ENCODE assay signal across 8 mouse cellular contexts in genomic region chr15:82236565-82236964, GRCm38 (mm10). TPM values are rescaled to one million over a fixed set of nuclear protein-coding genes. Genes with fewer than 3 reads are reported as not detected.
A peak's percentile ranks its signal among the peaks of the same experiment; 100 is the strongest.
DNase-seq lines count a peak whose midpoint lies in the region; ATAC-seq and TF ChIP-seq lines count a peak whose summit lies in the region.

No protein-coding gene starts in this region.

- peak; percentile 49; the same call in 1 of the 2 replicates for ATAC-seq in heart, embryonic 12.5 days (ENCODE audit: insufficient number of reproducible peaks, low FRiP score)
- ATAC-seq in kidney, postnatal 0 days (replicated peaks; ENCODE audit: low FRiP score, low read depth), result peak; percentile 61

- H3K4me3 ChIP-seq in bone marrow, adult 2 months (replicated peaks; ENCODE audit: control insufficient read depth, low read depth, low read length), result no peak overlapping the region
- H3K4me3 ChIP-seq in embryonic fibroblast, embryonic 13.5 days (ENCODE audit: insufficient read depth, low read length), result no peak overlapping the region
- no peak overlapping the region for H3K4me3 ChIP-seq in heart, embryonic 12.5 days
- no peak overlapping the region for H3K4me3 ChIP-seq in kidney, postnatal 0 days (replicated peaks; ENCODE audit: low read depth, low read length)
- H3K4me3 ChIP-seq in liver, adult 2 months (ENCODE audit: insufficient read depth, low read depth, low read length), result no peak overlapping the region

- TF ChIP-seq CTCF in bone marrow, adult 2 months (IDR thresholded peaks at IDR 0.05; ENCODE audit: control insufficient read depth, insufficient read depth, low read length), result peak; percentile 96
- peak; percentile 90 for TF ChIP-seq CTCF in embryonic fibroblast, embryonic 13.5 days (IDR thresholded peaks at IDR 0.05; ENCODE audit: borderline replicate concordance, insufficient read depth, low read length)
- TF ChIP-seq CTCF in kidney, postnatal 0 days (IDR thresholded peaks at IDR 0.05; ENCODE audit: low read depth), result peak; percentile 98
- peak; percentile 99 for TF ChIP-seq CTCF in liver, adult 2 months (IDR thresholded peaks at IDR 0.05; ENCODE audit: low read depth, low read length)

- no peak overlapping the region for H3K4me2 ChIP-seq in heart, embryonic 12.5 days
- no peak overlapping the region for H3K4me2 ChIP-seq in kidney, postnatal 0 days (ENCODE audit: low read length)

- TF ChIP-seq POLR2A in bone marrow, adult 2 months (IDR thresholded peaks at IDR 0.05; ENCODE audit: borderline replicate concordance, control insufficient read depth, low read depth, low read length), result no peak
- no peak for TF ChIP-seq POLR2A in embryonic fibroblast, embryonic 13.5 days (IDR thresholded peaks at IDR 0.05; ENCODE audit: low read depth, low read length)
- TF ChIP-seq POLR2A in liver, adult 2 months (IDR thresholded peaks at IDR 0.05; ENCODE audit: extremely low read depth, insufficient read depth, low read length), result no peak

- H3K27me3 ChIP-seq in heart, embryonic 12.5 days (replicated peaks), result 0 out of 2 replicates have a peak, but pooled peaks cover 8% of the 10 kb centered on the region
- no peaks in the 10 kb centered on the region for H3K27me3 ChIP-seq in kidney, postnatal 0 days (ENCODE audit: insufficient read depth, low read length)
- H3K27me3 ChIP-seq in liver, adult 2 months (ENCODE audit: control insufficient read depth, insufficient read depth, low read length), result no peaks in the 10 kb centered on the region

- H3K36me3 ChIP-seq in heart, embryonic 12.5 days, result peaks cover 10% of the 10 kb centered on the region
- no peaks in the 10 kb centered on the region; the same call in 1 of the 2 replicates for H3K36me3 ChIP-seq in kidney, postnatal 0 days (ENCODE audit: insufficient read depth, low read length)
- H3K36me3 ChIP-seq in liver, adult 2 months (ENCODE audit: control insufficient read depth, insufficient read depth, low read length), result no peaks in the 10 kb centered on the region

- no peak overlapping the region for H3K9ac ChIP-seq in heart, embryonic 12.5 days
- no peak overlapping the region for H3K9ac ChIP-seq in kidney, postnatal 0 days (ENCODE audit: low read depth, low read length)
- no peak overlapping the region for H3K9ac ChIP-seq in liver, adult 2 months (ENCODE audit: low read depth, low read length)

- 29% methylated on average over 5 of the region's 5 CpGs for WGBS in bone marrow, adult 2 months
- 16% methylated on average over 5 of the region's 5 CpGs for WGBS in heart, embryonic 12.5 days
- 22% methylated on average over 5 of the region's 5 CpGs for WGBS in kidney, postnatal 0 days
- WGBS in liver, adult 2 months, result 12% methylated on average over 5 of the region's 5 CpGs

- H3K9me3 ChIP-seq in heart, embryonic 12.5 days (replicated peaks), result no peaks in the 10 kb centered on the region
- no peaks in the 10 kb centered on the region for H3K9me3 ChIP-seq in kidney, postnatal 0 days (replicated peaks; ENCODE audit: low read length)

- DNase-seq in B cell, adult 2 months, result peak; percentile 96
- DNase-seq in kidney, postnatal 0 days (ENCODE audit: low spot score), result peak; percentile 84
- DNase-seq in liver, adult 2 months (ENCODE audit: extremely low read depth, low read depth, low spot score), result peak; percentile 44
- peak; percentile 91 for DNase-seq in naive thymus-derived CD4-positive, alpha-beta T cell, adult 2 months (ENCODE audit: low read depth)
- DNase-seq in spleen, postnatal 4 days (ENCODE audit: low spot score in 2 of 2), result peak; percentile 85 to 94

- H3K4me1 ChIP-seq in bone marrow, adult 2 months (ENCODE audit: control insufficient read depth, insufficient read depth, low read length), result peaks cover 2% of the 10 kb centered on the region; the same call in 1 of the 2 replicates
- H3K4me1 ChIP-seq in embryonic fibroblast, embryonic 13.5 days (ENCODE audit: control insufficient read depth, insufficient read depth, low read length), result no peaks in the 10 kb centered on the region
- peaks cover 11% of the 10 kb centered on the region; the same call in 1 of the 2 replicates for H3K4me1 ChIP-seq in heart, embryonic 12.5 days (replicated peaks)
- no peaks in the 10 kb centered on the region; the same call in 1 of the 2 replicates for H3K4me1 ChIP-seq in kidney, postnatal 0 days (replicated peaks; ENCODE audit: insufficient read depth, low read length)
- H3K4me1 ChIP-seq in liver, adult 2 months (ENCODE audit: control insufficient read depth, insufficient read depth, low read length), result peaks cover 3% of the 10 kb centered on the region

- H3K27ac ChIP-seq in bone marrow, adult 2 months (ENCODE audit: control insufficient read depth, insufficient read depth, low read depth, low read length, poor library complexity), result no peak overlapping the region
- no peak overlapping the region for H3K27ac ChIP-seq in embryonic fibroblast, embryonic 13.5 days (ENCODE audit: insufficient read depth, low read length)
- no peak overlapping the region for H3K27ac ChIP-seq in heart, embryonic 12.5 days (ENCODE audit: poor library complexity, severe bottlenecking)
- no peak overlapping the region for H3K27ac ChIP-seq in kidney, postnatal 0 days
- no peak overlapping the region for H3K27ac ChIP-seq in liver, adult 2 months (replicated peaks; ENCODE audit: insufficient read depth, low read depth, low read length)

- no peaks in the 10 kb centered on the region for H3K79me2 ChIP-seq in liver, adult 2 months (ENCODE audit: control insufficient read depth, insufficient read depth, low read length)

RNA-seq across cellular contexts. Expression of gene Cenpm, which starts 8.0 kb away (rescaled TPM):
- polyA plus RNA-seq in bone marrow, adult 2 months (2011; ENCODE audit: insufficient read depth, insufficient read length, low replicate concordance, missing spikeins), result 19.5 and 21.2 TPM in 2 replicates
- polyA plus RNA-seq in embryonic fibroblast, embryonic 13.5 days (2011; ENCODE audit: insufficient read length, low read depth, missing spikeins), result 13.1 and 16.1 TPM in 2 replicates
- polyA plus RNA-seq in heart, embryonic 12.5 days (2016; fragmentation: Nextera tagmentation; extraction: Ambion mirVana), result 57.9 and 67.0 TPM in 2 replicates
- 45.0 and 46.4 TPM in 2 replicates for polyA plus RNA-seq in kidney, postnatal 0 days (2015; fragmentation: Nextera tagmentation; extraction: Ambion mirVana)
- total RNA-seq in liver, adult 2 months (2014; rRNA removed), result 3.0 and 3.7 TPM in 2 replicates
- 11.5 and 17.4 TPM in 2 replicates for polyA plus RNA-seq in liver, adult 2 months (2012; rRNA removed)

RNA-seq across cellular contexts. Expression of gene Tnfrsf13c, which starts 12.4 kb away (rescaled TPM):
- polyA plus RNA-seq in bone marrow, adult 2 months (2011; ENCODE audit: insufficient read depth, insufficient read length, low replicate concordance, missing spikeins), result 12.1 and 24.9 TPM in 2 replicates
- polyA plus RNA-seq in embryonic fibroblast, embryonic 13.5 days (2011; ENCODE audit: insufficient read length, low read depth, missing spikeins), result not detected in 2 replicates
- polyA plus RNA-seq in heart, embryonic 12.5 days (2016; fragmentation: Nextera tagmentation; extraction: Ambion mirVana), result 0.09 TPM in 1 of 2 replicates, not detected in the other
- polyA plus RNA-seq in kidney, postnatal 0 days (2015; fragmentation: Nextera tagmentation; extraction: Ambion mirVana), result 0.09 TPM in 1 of 2 replicates, not detected in the other
- 0.28 and 0.54 TPM in 2 replicates for total RNA-seq in liver, adult 2 months (2014; rRNA removed)
- polyA plus RNA-seq in liver, adult 2 months (2012; rRNA removed), result 0.17 and 0.34 TPM in 2 replicates

RNA-seq across cellular contexts. Expression of gene 1500009C09Rik, which starts 15.6 kb away (rescaled TPM):
- not detected in 2 replicates for polyA plus RNA-seq in bone marrow, adult 2 months (2011; ENCODE audit: insufficient read depth, insufficient read length, low replicate concordance, missing spikeins)
- polyA plus RNA-seq in embryonic fibroblast, embryonic 13.5 days (2011; ENCODE audit: insufficient read length, low read depth, missing spikeins), result not detected in 2 replicates
- not detected in 2 replicates for polyA plus RNA-seq in heart, embryonic 12.5 days (2016; fragmentation: Nextera tagmentation; extraction: Ambion mirVana)
- not detected in 2 replicates for polyA plus RNA-seq in kidney, postnatal 0 days (2015; fragmentation: Nextera tagmentation; extraction: Ambion mirVana)
- total RNA-seq in liver, adult 2 months (2014; rRNA removed), result 0.18 TPM in 1 of 2 replicates, not detected in the other
- not detected in 2 replicates for polyA plus RNA-seq in liver, adult 2 months (2012; rRNA removed)

RNA-seq across cellular contexts. Expression of gene Shisa8, which starts 23.9 kb away (rescaled TPM):
- 0.77 and 1.9 TPM in 2 replicates for polyA plus RNA-seq in bone marrow, adult 2 months (2011; ENCODE audit: insufficient read depth, insufficient read length, low replicate concordance, missing spikeins)
- polyA plus RNA-seq in embryonic fibroblast, embryonic 13.5 days (2011; ENCODE audit: insufficient read length, low read depth, missing spikeins), result not detected in 2 replicates
- polyA plus RNA-seq in heart, embryonic 12.5 days (2016; fragmentation: Nextera tagmentation; extraction: Ambion mirVana), result 0.19 and 0.35 TPM in 2 replicates
- 0.66 and 0.96 TPM in 2 replicates for polyA plus RNA-seq in kidney, postnatal 0 days (2015; fragmentation: Nextera tagmentation; extraction: Ambion mirVana)
- total RNA-seq in liver, adult 2 months (2014; rRNA removed), result 0.09 and 0.47 TPM in 2 replicates
- 0.07 and 0.77 TPM in 2 replicates for polyA plus RNA-seq in liver, adult 2 months (2012; rRNA removed)

RNA-seq across cellular contexts. Expression of gene Sept3, which starts 38.1 kb away (rescaled TPM):
- 2.0 TPM in 1 of 2 replicates, not detected in the other for polyA plus RNA-seq in bone marrow, adult 2 months (2011; ENCODE audit: insufficient read depth, insufficient read length, low replicate concordance, missing spikeins)
- polyA plus RNA-seq in embryonic fibroblast, embryonic 13.5 days (2011; ENCODE audit: insufficient read length, low read depth, missing spikeins), result 1.6 and 2.8 TPM in 2 replicates
- polyA plus RNA-seq in heart, embryonic 12.5 days (2016; fragmentation: Nextera tagmentation; extraction: Ambion mirVana), result 3.8 and 4.9 TPM in 2 replicates
- 4.2 and 4.8 TPM in 2 replicates for polyA plus RNA-seq in kidney, postnatal 0 days (2015; fragmentation: Nextera tagmentation; extraction: Ambion mirVana)
- total RNA-seq in liver, adult 2 months (2014; rRNA removed), result 0.09 and 0.13 TPM in 2 replicates
- 0.04 and 0.16 TPM in 2 replicates for polyA plus RNA-seq in liver, adult 2 months (2012; rRNA removed)

Comparison
In these comparisons a context has a peak if more than half of its experiments do, and no peak if none do; other contexts are left out.
1. DNase-seq: peak in every context shown above with its lines; median percentile 96 in B cell, adult 2 months; 91 in naive thymus-derived CD4-positive, alpha-beta T cell, adult 2 months; 90 in spleen, postnatal 4 days; 84 in kidney, postnatal 0 days; 44 in liver, adult 2 months.